Mouse (Mus musculus): ENCODE data around the gene Psmb5. TPM values are rescaled to one million over a fixed set of nuclear protein-coding genes. Genes with fewer than 3 reads are reported as not detected.

Gene Psmb5
- polyA plus RNA-seq, 1 experiment from 2014 or later, result 490 TPM

MicroRNAs encoded within 50 kb of the gene (microRNA counts, 519-probe panel; counts per million panel counts)
- 188 counts per million, percentile 57 among the panel's probes with 10 or more counts for microRNA mmu-miR-686

Small RNAs within 50 kb of the gene (microRNA-seq; reads per million reads assigned to microRNA genes)
- gene Mir686, result not detected
- gene Mir6948, result not detected

Other genes with a start within 250 kb of the Psmb5 start
- 3.6 and 4.2 TPM in 2 replicates for gene Slc7a7, start 200.2 kb downstream of the Psmb5 start, polyA plus RNA-seq (2016; fragmentation: Nextera tagmentation; extraction: Ambion mirVana)
- gene Mrpl52, start 191.1 kb downstream of the Psmb5 start, polyA plus RNA-seq (2016; fragmentation: Nextera tagmentation; extraction: Ambion mirVana), result 201 and 207 TPM in 2 replicates
- gene Mmp14, start 186.4 kb downstream of the Psmb5 start, polyA plus RNA-seq (2016; fragmentation: Nextera tagmentation; extraction: Ambion mirVana), result 62.7 and 69.5 TPM in 2 replicates
- gene Lrp10, start 153.9 kb downstream of the Psmb5 start, polyA plus RNA-seq (2016; fragmentation: Nextera tagmentation; extraction: Ambion mirVana), result 23.2 and 23.4 TPM in 2 replicates
- gene Rem2, start 141.9 kb downstream of the Psmb5 start, polyA plus RNA-seq (2016; fragmentation: Nextera tagmentation; extraction: Ambion mirVana), result 9.1 and 9.9 TPM in 2 replicates
- 139 and 149 TPM in 2 replicates for gene Prmt5, start 100.5 kb downstream of the Psmb5 start, polyA plus RNA-seq (2016; fragmentation: Nextera tagmentation; extraction: Ambion mirVana)
- gene Haus4, start 63.4 kb downstream of the Psmb5 start, polyA plus RNA-seq (2016; fragmentation: Nextera tagmentation; extraction: Ambion mirVana), result 58.9 and 60.5 TPM in 2 replicates
- gene Ajuba, start 40.5 kb downstream of the Psmb5 start, polyA plus RNA-seq (2016; fragmentation: Nextera tagmentation; extraction: Ambion mirVana), result 79.7 and 95.4 TPM in 2 replicates
- 9.3 and 12.4 TPM in 2 replicates for gene 4931414P19Rik, start 12.0 kb downstream of the Psmb5 start, polyA plus RNA-seq (2016; fragmentation: Nextera tagmentation; extraction: Ambion mirVana)
- 0.04 and 0.12 TPM in 2 replicates for gene Psmb11, start 3.4 kb upstream of the Psmb5 start, polyA plus RNA-seq (2016; fragmentation: Nextera tagmentation; extraction: Ambion mirVana)
- not detected in 2 replicates for gene Gm17606, start 22.9 kb upstream of the Psmb5 start, polyA plus RNA-seq (2016; fragmentation: Nextera tagmentation; extraction: Ambion mirVana)
- 5.3 and 6.0 TPM in 2 replicates for gene Cdh24, start 23.3 kb upstream of the Psmb5 start, polyA plus RNA-seq (2016; fragmentation: Nextera tagmentation; extraction: Ambion mirVana)
- gene 1700123O20Rik, start 68.2 kb upstream of the Psmb5 start, polyA plus RNA-seq (2016; fragmentation: Nextera tagmentation; extraction: Ambion mirVana), result 115 and 116 TPM in 2 replicates
- gene Acin1, start 68.9 kb upstream of the Psmb5 start, polyA plus RNA-seq (2016; fragmentation: Nextera tagmentation; extraction: Ambion mirVana), result 150 and 152 TPM in 2 replicates
- 0.10 and 0.12 TPM in 2 replicates for gene Gm29776, start 80.8 kb upstream of the Psmb5 start, polyA plus RNA-seq (2016; fragmentation: Nextera tagmentation; extraction: Ambion mirVana)
- not detected in 2 replicates for gene Cebpe, start 94.2 kb upstream of the Psmb5 start, polyA plus RNA-seq (2016; fragmentation: Nextera tagmentation; extraction: Ambion mirVana)
- 1.3 and 1.6 TPM in 2 replicates for gene Slc7a8, start 163.9 kb upstream of the Psmb5 start, polyA plus RNA-seq (2016; fragmentation: Nextera tagmentation; extraction: Ambion mirVana)
- not detected in 2 replicates for gene Rnf212b, start 196.1 kb upstream of the Psmb5 start, polyA plus RNA-seq (2016; fragmentation: Nextera tagmentation; extraction: Ambion mirVana)

All from embryonic facial prominence, embryonic 10.5 days (tissue).